Mouse (Mus musculus): Measurements from ENCODE around the gene Ror1. TPM values are rescaled to one million over a fixed set of nuclear protein-coding genes. Genes with fewer than 3 reads are reported as not detected.

Gene Ror1
- polyA plus RNA-seq, 1 experiment = 0.12 TPM

GRCm38 (mm10) chr4:100160156-100160555 is 64.6 kb downstream of the Ror1 start:
- TF ChIP-seq POLR2A (IDR thresholded peaks at IDR 0.05; ENCODE audit: control insufficient read depth, low read depth, low read length) = no peak
- no peak for TF ChIP-seq CTCF (IDR thresholded peaks at IDR 0.05; ENCODE audit: control insufficient read depth, insufficient read depth, insufficient replicate concordance, low read depth, low read length)
- no peak overlapping the region for H3K27ac ChIP-seq (ENCODE audit: control insufficient read depth, insufficient read depth, low read depth, low read length)
- H3K4me3 ChIP-seq (ENCODE audit: control insufficient read depth, low read depth, low read length) = no peak overlapping the region
- H3K4me1 ChIP-seq (ENCODE audit: control insufficient read depth, insufficient read depth, low read length) = no peaks in the 10 kb centered on the region
- no peaks in the 10 kb centered on the region for H3K27me3 ChIP-seq (ENCODE audit: control insufficient read depth, insufficient read depth, low read length)
- H3K36me3 ChIP-seq (ENCODE audit: control insufficient read depth, insufficient read depth, low read length) = no peaks in the 10 kb centered on the region

GRCm38 (mm10) chr4:100165790-100166189 is 70.2 kb downstream of the Ror1 start:
- H3K27me3 ChIP-seq (ENCODE audit: control insufficient read depth, insufficient read depth, low read length) = no peaks in the 10 kb centered on the region
- no peak overlapping the region for H3K27ac ChIP-seq (ENCODE audit: control insufficient read depth, insufficient read depth, low read depth, low read length)
- no peaks in the 10 kb centered on the region for H3K4me1 ChIP-seq (ENCODE audit: control insufficient read depth, insufficient read depth, low read length)
- TF ChIP-seq POLR2A (IDR thresholded peaks at IDR 0.05; ENCODE audit: control insufficient read depth, low read depth, low read length) = no peak
- TF ChIP-seq CTCF (IDR thresholded peaks at IDR 0.05; ENCODE audit: control insufficient read depth, insufficient read depth, insufficient replicate concordance, low read depth, low read length) = no peak
- no peaks in the 10 kb centered on the region for H3K36me3 ChIP-seq (ENCODE audit: control insufficient read depth, insufficient read depth, low read length)
- H3K4me3 ChIP-seq (ENCODE audit: control insufficient read depth, low read depth, low read length) = no peak overlapping the region

- Histone ChIP-seq H3K36me3 (ENCODE audit: control insufficient read depth, insufficient read depth, low read length) (no peaks in the 10 kb centered on the region), H3K27ac (ENCODE audit: control insufficient read depth, insufficient read depth, low read depth, low read length) (no peak overlapping the region), H3K4me3 (ENCODE audit: control insufficient read depth, low read depth, low read length) (no peak overlapping the region), H3K27me3 (ENCODE audit: control insufficient read depth, insufficient read depth, low read length) (no peaks in the 10 kb centered on the region), H3K4me1 (ENCODE audit: control insufficient read depth, insufficient read depth, low read length) (no peaks in the 10 kb centered on the region)
- TF ChIP-seq CTCF (IDR thresholded peaks at IDR 0.05; ENCODE audit: control insufficient read depth, insufficient read depth, insufficient replicate concordance, low read depth, low read length) (no peak), POLR2A (IDR thresholded peaks at IDR 0.05; ENCODE audit: control insufficient read depth, low read depth, low read length) (no peak)
These were observed 71.3 kb downstream of the Ror1 start for GRCm38 (mm10) chr4:100166871-100167270.

- no peaks in the 10 kb centered on the region for H3K36me3 ChIP-seq (ENCODE audit: control insufficient read depth, insufficient read depth, low read length)
- H3K4me1 ChIP-seq (ENCODE audit: control insufficient read depth, insufficient read depth, low read length) = no peaks in the 10 kb centered on the region
- H3K27me3 ChIP-seq (ENCODE audit: control insufficient read depth, insufficient read depth, low read length) = no peaks in the 10 kb centered on the region
- H3K27ac ChIP-seq (ENCODE audit: control insufficient read depth, insufficient read depth, low read depth, low read length) = no peak overlapping the region
- no peak overlapping the region for H3K4me3 ChIP-seq (ENCODE audit: control insufficient read depth, low read depth, low read length)
- TF ChIP-seq POLR2A (IDR thresholded peaks at IDR 0.05; ENCODE audit: control insufficient read depth, low read depth, low read length) = no peak
- TF ChIP-seq CTCF (IDR thresholded peaks at IDR 0.05; ENCODE audit: control insufficient read depth, insufficient read depth, insufficient replicate concordance, low read depth, low read length) = no peak
These were observed 74.1 kb downstream of the Ror1 start for GRCm38 (mm10) chr4:100169683-100170082.

- Histone ChIP-seq H3K36me3 (ENCODE audit: control insufficient read depth, insufficient read depth, low read length) (no peaks in the 10 kb centered on the region), H3K27ac (ENCODE audit: control insufficient read depth, insufficient read depth, low read depth, low read length) (no peak overlapping the region), H3K4me1 (ENCODE audit: control insufficient read depth, insufficient read depth, low read length) (no peaks in the 10 kb centered on the region), H3K27me3 (ENCODE audit: control insufficient read depth, insufficient read depth, low read length) (no peaks in the 10 kb centered on the region), H3K4me3 (ENCODE audit: control insufficient read depth, low read depth, low read length) (no peak overlapping the region)
- TF ChIP-seq POLR2A (IDR thresholded peaks at IDR 0.05; ENCODE audit: control insufficient read depth, low read depth, low read length) (no peak), CTCF (IDR thresholded peaks at IDR 0.05; ENCODE audit: control insufficient read depth, insufficient read depth, insufficient replicate concordance, low read depth, low read length) (no peak)
These were observed 74.6 kb downstream of the Ror1 start for GRCm38 (mm10) chr4:100170161-100170650.

- Histone ChIP-seq H3K27ac (ENCODE audit: control insufficient read depth, insufficient read depth, low read depth, low read length) (no peak overlapping the region), H3K4me3 (ENCODE audit: control insufficient read depth, low read depth, low read length) (no peak overlapping the region), H3K4me1 (ENCODE audit: control insufficient read depth, insufficient read depth, low read length) (no peaks in the 10 kb centered on the region)
These were observed 75.2 kb downstream of the Ror1 start for GRCm38 (mm10) chr4:100170743-100171142.

GRCm38 (mm10) chr4:100171483-100171898 is 75.9 kb downstream of the Ror1 start:
- no peak overlapping the region for H3K4me3 ChIP-seq (ENCODE audit: control insufficient read depth, low read depth, low read length)
- TF ChIP-seq POLR2A (IDR thresholded peaks at IDR 0.05; ENCODE audit: control insufficient read depth, low read depth, low read length) = no peak
- no peaks in the 10 kb centered on the region for H3K4me1 ChIP-seq (ENCODE audit: control insufficient read depth, insufficient read depth, low read length)
- H3K27ac ChIP-seq (ENCODE audit: control insufficient read depth, insufficient read depth, low read depth, low read length) = no peak overlapping the region
- no peaks in the 10 kb centered on the region for H3K36me3 ChIP-seq (ENCODE audit: control insufficient read depth, insufficient read depth, low read length)
- no peaks in the 10 kb centered on the region for H3K27me3 ChIP-seq (ENCODE audit: control insufficient read depth, insufficient read depth, low read length)

More at GRCm38 (mm10) chr4:100170743-100171142, 75.2 kb downstream of the Ror1 start:
- Histone ChIP-seq H3K36me3 (ENCODE audit: control insufficient read depth, insufficient read depth, low read length) (no peaks in the 10 kb centered on the region), H3K27me3 (ENCODE audit: control insufficient read depth, insufficient read depth, low read length) (no peaks in the 10 kb centered on the region)
- TF ChIP-seq POLR2A (IDR thresholded peaks at IDR 0.05; ENCODE audit: control insufficient read depth, low read depth, low read length) (no peak), CTCF (IDR thresholded peaks at IDR 0.05; ENCODE audit: control insufficient read depth, insufficient read depth, insufficient replicate concordance, low read depth, low read length) (no peak)

GRCm38 (mm10) chr4:100175594-100175993 is 80.0 kb downstream of the Ror1 start:
- TF ChIP-seq POLR2A (IDR thresholded peaks at IDR 0.05; ENCODE audit: control insufficient read depth, low read depth, low read length) = no peak
- no peak for TF ChIP-seq CTCF (IDR thresholded peaks at IDR 0.05; ENCODE audit: control insufficient read depth, insufficient read depth, insufficient replicate concordance, low read depth, low read length)
- Histone ChIP-seq H3K4me1 (ENCODE audit: control insufficient read depth, insufficient read depth, low read length) (no peaks in the 10 kb centered on the region), H3K27ac (ENCODE audit: control insufficient read depth, insufficient read depth, low read depth, low read length) (no peak overlapping the region), H3K27me3 (ENCODE audit: control insufficient read depth, insufficient read depth, low read length) (no peaks in the 10 kb centered on the region), H3K4me3 (ENCODE audit: control insufficient read depth, low read depth, low read length) (no peak overlapping the region), H3K36me3 (ENCODE audit: control insufficient read depth, insufficient read depth, low read length) (no peaks in the 10 kb centered on the region)
